Comparison of ENCODE assay signal across 8 mouse cellular contexts in the genomic region with DNA sequence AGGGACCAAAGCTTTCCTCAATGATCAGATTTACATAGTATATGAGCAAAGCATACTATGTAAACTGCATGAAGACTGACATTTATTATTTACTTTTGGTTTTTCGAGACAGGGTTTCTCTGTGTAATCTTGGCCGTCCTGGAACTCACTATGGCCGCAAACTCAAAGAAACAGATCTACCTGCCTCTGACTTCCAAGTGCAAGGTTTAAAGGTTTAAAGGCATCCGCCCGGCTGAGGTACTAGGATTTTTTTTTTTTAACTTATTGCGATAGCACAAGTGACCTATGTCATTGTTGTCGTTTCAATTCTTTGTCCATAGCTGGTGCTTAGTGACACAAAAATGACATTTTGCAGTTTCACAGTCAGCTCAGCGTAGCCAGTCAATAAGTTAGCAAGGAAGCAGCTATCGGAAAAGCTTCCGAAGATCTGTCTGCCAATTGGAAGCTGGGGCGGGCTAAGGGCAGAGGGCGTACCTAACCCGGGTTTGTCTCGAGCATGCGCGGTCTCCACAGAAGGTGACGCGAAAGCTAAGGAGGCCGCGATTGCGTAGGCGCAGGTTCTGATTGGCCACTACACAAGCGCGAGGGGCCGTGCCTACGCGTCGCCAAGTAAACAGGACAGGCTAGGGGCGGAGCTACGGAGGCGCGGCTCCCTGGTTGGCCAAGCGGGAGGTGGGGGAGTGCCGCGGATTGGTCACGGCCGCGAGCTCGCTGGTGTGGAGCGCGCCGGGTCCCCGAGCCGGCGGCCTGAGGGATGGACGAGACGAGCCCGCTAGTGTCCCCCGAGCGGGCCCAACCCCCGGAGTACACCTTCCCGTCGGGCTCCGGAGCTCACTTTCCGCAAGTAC. TPM values are rescaled to one million over a fixed set of nuclear protein-coding genes. Genes with fewer than 3 reads are reported as not detected.
DNase-seq lines count a peak whose midpoint lies in the region; ATAC-seq lines count a peak whose summit lies in the region.

A gene (plus strand): TSS at position 723 of the 848 bp plus-strand sequence.

- peak; percentile 99 for DNase-seq in Muller cell, postnatal 12 days (ENCODE audit: inconsistent ontology term)
- DNase-seq in cerebellum, adult 9-11 months: peak; percentile 100
- DNase-seq in frontal cortex, adult 2 months (ENCODE audit: extremely low spot score in 1 of 2, low spot score in 1 of 2): peak; percentile 100
- DNase-seq in hindbrain, embryonic 11.5 days (ENCODE audit: low spot score): peak; percentile 98
- peak; percentile 97 for DNase-seq in layer of hippocampus, postnatal 10 days (ENCODE audit: low spot score in 2 of 2)
- DNase-seq in lung, postnatal 10 days: peak; percentile 100
- DNase-seq in ovary, postnatal 36 days (ENCODE audit: low spot score): peak; percentile 98
- DNase-seq in thymus, postnatal 25 days: peak; percentile 98

- H3K4me1 ChIP-seq in hindbrain, embryonic 11.5 days (replicated peaks; ENCODE audit: control insufficient read depth, insufficient read depth, low read length): peaks cover 7% of the 10 kb centered on the region; the same call in 1 of the 2 replicates

- peak within 1 kb of the TSS; percentile 90 for H3K4me3 ChIP-seq in hindbrain, embryonic 11.5 days (ENCODE audit: low read depth, low read length)

- no peaks in the 10 kb centered on the region for H3K9me3 ChIP-seq in hindbrain, embryonic 11.5 days (ENCODE audit: control insufficient read depth, low read length)

- peak within 1 kb of the TSS; percentile 91 for H3K9ac ChIP-seq in hindbrain, embryonic 11.5 days (ENCODE audit: low read depth, low read length)

- no peaks in the 10 kb centered on the region for H3K36me3 ChIP-seq in hindbrain, embryonic 11.5 days (ENCODE audit: control insufficient read depth, insufficient read depth, low read length)

- H3K4me2 ChIP-seq in hindbrain, embryonic 11.5 days (replicated peaks; ENCODE audit: low read depth, low read length): peak within 1 kb of the TSS; percentile 85

- no peaks in the 10 kb centered on the region for H3K27me3 ChIP-seq in hindbrain, embryonic 11.5 days (ENCODE audit: control insufficient read depth, insufficient read depth, low read length)

- H3K27ac ChIP-seq in hindbrain, embryonic 11.5 days (ENCODE audit: low read depth, low read length): peak within 1 kb of the TSS; percentile 80

- 1% methylated on average over 50 of the region's 55 CpGs for WGBS in hindbrain, embryonic 11.5 days

- peak; percentile 97 for ATAC-seq in hindbrain, embryonic 11.5 days (ENCODE audit: low FRiP score)

RNA-seq across cellular contexts. Expression of the gene that starts here (rescaled TPM):
- 46.8 and 51.4 TPM in 2 replicates for polyA plus RNA-seq in frontal cortex, adult 2 months (2012; rRNA removed)
- polyA plus RNA-seq in hindbrain, embryonic 11.5 days (2014; fragmentation: Nextera tagmentation; extraction: Ambion mirVana): 20.9 and 23.6 TPM in 2 replicates
- total RNA-seq in layer of hippocampus, postnatal 10 days (2021): 10 to 100 TPM; 47.4 to 48.7 TPM

Comparison
In these comparisons a context has a peak if more than half of its experiments do, and no peak if none do; other contexts are left out.
1. Peak in every context shown above with its lines: DNase-seq, ATAC-seq, H3K4me3 ChIP-seq and H3K27ac ChIP-seq.